Mouse (Mus musculus) brain, embryonic 14.5 days (tissue): Measurements from ENCODE around the gene Zfp46.

Experiments
- CTCF ChIP-seq: fragments of 200-500 bp; IDR thresholded peaks from 2 replicates; pipeline ENCODE4 v1.5.1; 2012; ENCODE audit warnings: inconsistent platforms, mild to moderate bottlenecking, moderate library complexity, borderline replicate concordance; ENCODE audit not compliant: insufficient read depth, insufficient read length; ENCODE audit errors: extremely low read depth
- POLR2A ChIP-seq: fragments of 200-500 bp; IDR thresholded peaks from 2 replicates; pipeline ENCODE4 v1.6.1; 2012; ENCODE audit warnings: mild to moderate bottlenecking, inconsistent platforms, borderline replicate concordance; ENCODE audit not compliant: poor library complexity, insufficient read depth, insufficient read length, severe bottlenecking; ENCODE audit errors: extremely low read depth

DNA sequence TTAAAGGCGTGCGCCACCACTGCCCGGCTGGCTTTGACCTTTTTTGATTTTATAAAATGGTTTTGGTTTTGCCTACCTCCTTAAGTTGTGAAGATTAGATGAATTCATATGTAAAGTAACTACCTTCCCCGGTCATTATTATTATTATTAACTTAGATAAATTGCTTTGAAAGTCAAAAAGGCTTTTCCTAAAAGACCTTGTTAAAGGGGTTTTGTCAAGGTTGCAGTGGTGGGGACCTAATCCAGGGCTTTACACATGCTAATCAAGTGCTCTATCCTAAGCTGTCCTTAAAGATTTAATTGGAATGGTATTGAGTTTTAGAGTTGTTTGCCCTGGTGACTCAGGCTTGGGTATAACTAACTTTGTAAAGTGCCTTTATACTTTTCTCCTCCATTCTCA, 33.2 kb downstream of the Zfp46 start:
- TF ChIP-seq CTCF, result no peak
- TF ChIP-seq POLR2A, result no peak
